Mouse (Mus musculus) testis, adult 2 months (tissue): ENCODE results near the gene Per1.

Experiments used
- CTCF ChIP-seq: fragments of 200-500 bp; IDR thresholded peaks from 2 replicates; pipeline ENCODE4 v1.5.1; 2012; ENCODE audit warnings: low read depth, mild to moderate bottlenecking, inconsistent platforms, low read length, moderate library complexity; ENCODE audit not compliant: control insufficient read depth, insufficient read depth, insufficient replicate concordance
- POLR2A ChIP-seq: fragments of 200-500 bp; IDR thresholded peaks from 2 replicates; pipeline ENCODE4 v1.6.1; 2012; ENCODE audit warnings: low read depth, mild to moderate bottlenecking, inconsistent platforms, low read length, moderate library complexity; ENCODE audit not compliant: control insufficient read depth

DNA sequence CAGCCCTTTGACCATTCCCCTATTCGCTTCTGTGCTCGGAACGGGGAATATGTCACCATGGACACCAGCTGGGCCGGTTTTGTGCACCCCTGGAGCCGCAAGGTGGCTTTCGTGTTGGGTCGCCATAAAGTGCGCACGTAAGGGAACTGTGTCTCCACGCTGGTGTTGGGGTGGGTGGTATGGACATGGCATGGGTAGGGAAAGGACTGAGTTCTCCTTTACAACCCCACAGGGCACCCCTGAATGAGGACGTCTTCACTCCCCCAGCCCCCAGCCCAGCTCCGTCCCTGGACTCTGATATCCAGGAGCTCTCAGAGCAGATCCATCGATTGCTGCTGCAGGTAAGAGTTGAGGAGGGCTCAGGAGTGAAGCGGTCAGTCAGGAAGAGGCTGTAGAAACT, 8.1 kb downstream of the Per1 start:
- TF ChIP-seq CTCF (no peak), POLR2A (no peak)
